In genomic region chr2:104410963-104411545, GRCm38 (mm10) we compare ENCODE assay signal across 8 mouse cellular contexts. TPM values are rescaled to one million over a fixed set of nuclear protein-coding genes. Genes with fewer than 3 reads are reported as not detected.
DNase-seq lines count a peak whose midpoint lies in the region; ATAC-seq and TF ChIP-seq lines count a peak whose summit lies in the region.

Gene D430041D05Rik (minus strand): TSS chr2:104411013.

- no peak within 1 kb of the TSS for H3ac ChIP-seq in myocyte (ENCODE audit: control insufficient read depth, insufficient read length)

- no peak for TF ChIP-seq POLR2A in testis, adult 2 months (IDR thresholded peaks at IDR 0.05; ENCODE audit: control insufficient read depth, low read depth, low read length)
- no peak for TF ChIP-seq POLR2A in myocyte (IDR thresholded peaks at IDR 0.05; ENCODE audit: insufficient read length, low read depth)

- H3K4me3 ChIP-seq in testis, adult 2 months (ENCODE audit: control insufficient read depth, low read depth, low read length), result peak within 1 kb of the TSS; percentile 83
- no peak within 1 kb of the TSS for H3K4me3 ChIP-seq in myocyte

- H3K79me2 ChIP-seq in myocyte (ENCODE audit: control insufficient read depth, insufficient read depth), result no peaks in the 10 kb centered on the region

- TF ChIP-seq CTCF in testis, adult 2 months (IDR thresholded peaks at IDR 0.05; ENCODE audit: control insufficient read depth, insufficient read depth, insufficient replicate concordance, low read depth, low read length), result no peak

- peaks cover 13% of the 10 kb centered on the region for H3K4me1 ChIP-seq in testis, adult 2 months (ENCODE audit: control insufficient read depth, insufficient read depth, low read length)

- H3K27me3 ChIP-seq in testis, adult 2 months (ENCODE audit: control insufficient read depth, insufficient read depth, low read length), result no peaks in the 10 kb centered on the region; the same call in 1 of the 2 replicates
- H3K27me3 ChIP-seq in myocyte (ENCODE audit: control insufficient read depth, insufficient read depth, insufficient read length), result peaks cover 19% of the 10 kb centered on the region

- peak within 1 kb of the TSS; percentile 30 for H3K4me2 ChIP-seq in myocyte (ENCODE audit: low read depth)

- no peak for ATAC-seq in cerebellum, adult (ENCODE audit: insufficient number of reproducible peaks, low FRiP score, low TSS enrichment)

- no peaks in the 10 kb centered on the region for H3K36me3 ChIP-seq in testis, adult 2 months (ENCODE audit: control insufficient read depth, insufficient read depth, low read length)
- H3K36me3 ChIP-seq in myocyte (ENCODE audit: control insufficient read depth, insufficient read depth), result no peaks in the 10 kb centered on the region

- peak; percentile 45 to 46 for DNase-seq in cerebellum, adult 18-20 months
- DNase-seq in testis, postnatal 10 days (ENCODE audit: low spot score), result no peak
- DNase-seq in layer of hippocampus, postnatal 14 days (ENCODE audit: low spot score in 2 of 2), result no peak
- DNase-seq in right cerebral cortex, postnatal 14 days, result no peak
- no peak for DNase-seq in lung, postnatal 10 days

- no peak within 1 kb of the TSS for H3K27ac ChIP-seq in testis, adult 2 months (ENCODE audit: control insufficient read depth, insufficient read depth, low read depth, low read length)

TF ChIP-seq in myocyte, 11 proteins besides CTCF, POLR2A, EP300 and RAD21:
- no peak for TF ChIP-seq MYOG (IDR thresholded peaks at IDR 0.05; ENCODE audit: control insufficient read depth in 1 of 3, insufficient read depth in 1 of 3, insufficient read length in 2 of 3, low read depth in 2 of 3)
- no peak for TF ChIP-seq USF1 (IDR thresholded peaks at IDR 0.05; ENCODE audit: low read depth)
- no peak for TF ChIP-seq E2F4 (IDR thresholded peaks at IDR 0.05; ENCODE audit: insufficient read depth)
- no peak for TF ChIP-seq TCF12 (IDR thresholded peaks at IDR 0.05; ENCODE audit: insufficient read depth, poor library complexity, severe bottlenecking)
- no peak for TF ChIP-seq MAX (IDR thresholded peaks at IDR 0.05; ENCODE audit: low read depth)
- TF ChIP-seq CEBPB (IDR thresholded peaks at IDR 0.05; ENCODE audit: insufficient read depth, poor library complexity, severe bottlenecking), result no peak
- no peak for TF ChIP-seq TCF3 (IDR thresholded peaks at IDR 0.05; ENCODE audit: insufficient read length, low read depth)
- no peak for TF ChIP-seq POLR2AphosphoS2 (IDR thresholded peaks at IDR 0.05; ENCODE audit: insufficient read length, low read depth)
- no peak for TF ChIP-seq MYOD1 (IDR thresholded peaks at IDR 0.05; ENCODE audit: control insufficient read depth in 1 of 3, insufficient read length in 2 of 3, low read depth in 2 of 3)
- no peak for TF ChIP-seq SRF (IDR thresholded peaks at IDR 0.05; ENCODE audit: control insufficient read depth, insufficient read length, low read depth)
- no peak for TF ChIP-seq REST (IDR thresholded peaks at IDR 0.05; ENCODE audit: insufficient read depth, insufficient read length)

RNA-seq across cellular contexts. Expression of gene D430041D05Rik, which starts in this region (rescaled TPM):
- 0.20 and 0.27 TPM in 2 replicates for polyA plus RNA-seq in testis, adult 2 months (2012; rRNA removed)
- 10 to 100 TPM; 88.8 to 99.4 TPM for total RNA-seq in layer of hippocampus, postnatal 14 days (2021)
- polyA plus RNA-seq in myocyte (2012; fragmentation: generic; extraction: Trizol), result 0.60 TPM

Comparison
In these comparisons a context has a peak if more than half of its experiments do, and no peak if none do; other contexts are left out.
1. DNase-seq: peak in cerebellum, adult 18-20 months (2 of 2); none in testis, postnatal 10 days (single experiment), layer of hippocampus, postnatal 14 days (0 of 2), right cerebral cortex, postnatal 14 days (single experiment) and lung, postnatal 10 days (single experiment).